Comparison of ENCODE assay signal across 20 mouse cellular contexts in genomic region chr13:93907971-93908370, GRCm38 (mm10).
A peak's percentile ranks its signal among the peaks of the same experiment; 100 is the strongest.
DNase-seq lines count a peak whose midpoint lies in the region; ATAC-seq and TF ChIP-seq lines count a peak whose summit lies in the region.
"Had no signal": no experiment of that assay in that cellular context is flagged by ENCODE, and none has a peak within 500 bp of the region (broad histone marks: within the 10 kb centered on the region; RNA-seq: fewer than 3 reads in every experiment).

No protein-coding gene starts in this region.

- no peak overlapping the region for H3K4me3 ChIP-seq in heart, embryonic 10.5 days
- no peak overlapping the region for H3K4me3 ChIP-seq in heart, embryonic 11.5 days (ENCODE audit: low read depth, low read length)
- no peak overlapping the region for H3K4me3 ChIP-seq in liver, adult 2 months (ENCODE audit: insufficient read depth, low read depth, low read length)
- H3K4me3 ChIP-seq in liver, postnatal 0 days (ENCODE audit: low read depth, low read length) = no peak overlapping the region
- H3K4me3 ChIP-seq in brown adipose tissue, adult 24 weeks (ENCODE audit: insufficient read depth, low read depth, low read length) = 0 out of 2 replicates have a peak overlapping the region, but pooled peaks have one; percentile 38
- H3K4me3 ChIP-seq: embryonic facial prominence, embryonic 13.5 days; forebrain, embryonic 10.5 days; forebrain, embryonic 12.5 days had no signal

- H3K79me2 ChIP-seq in liver, adult 2 months (ENCODE audit: control insufficient read depth, insufficient read depth, low read length) = no peaks in the 10 kb centered on the region

- H3K9me3 ChIP-seq in heart, embryonic 10.5 days = no peaks in the 10 kb centered on the region
- no peaks in the 10 kb centered on the region for H3K9me3 ChIP-seq in heart, embryonic 11.5 days (replicated peaks; ENCODE audit: control insufficient read depth, low read length)
- H3K9me3 ChIP-seq in liver, postnatal 0 days (ENCODE audit: low read length) = no peaks in the 10 kb centered on the region
- H3K9me3 ChIP-seq: embryonic facial prominence, embryonic 13.5 days; forebrain, embryonic 10.5 days; forebrain, embryonic 12.5 days had no signal

- no peaks in the 10 kb centered on the region for H3K27me3 ChIP-seq in heart, embryonic 10.5 days (ENCODE audit: insufficient read depth, poor library complexity, severe bottlenecking)
- no peaks in the 10 kb centered on the region for H3K27me3 ChIP-seq in heart, embryonic 11.5 days (ENCODE audit: control insufficient read depth, insufficient read depth, low read length)
- H3K27me3 ChIP-seq in liver, adult 2 months (ENCODE audit: control insufficient read depth, insufficient read depth, low read length) = no peaks in the 10 kb centered on the region
- H3K27me3 ChIP-seq in liver, postnatal 0 days (ENCODE audit: insufficient read depth, low read length) = no peaks in the 10 kb centered on the region
- H3K27me3 ChIP-seq: embryonic facial prominence, embryonic 13.5 days; forebrain, embryonic 12.5 days had no signal

- no peak for TF ChIP-seq CTCF in liver, adult 2 months (IDR thresholded peaks at IDR 0.05; ENCODE audit: low read depth, low read length)
- TF ChIP-seq CTCF in liver, postnatal 0 days (IDR thresholded peaks at IDR 0.05; ENCODE audit: low read depth) = no peak

- TF ChIP-seq EP300 in liver, postnatal 0 days (IDR thresholded peaks at IDR 0.05; ENCODE audit: low read depth) = no peak

- peaks cover 10% of the 10 kb centered on the region for H3K4me1 ChIP-seq in heart, embryonic 10.5 days
- peaks cover 8% of the 10 kb centered on the region; the same call in 1 of the 2 replicates for H3K4me1 ChIP-seq in heart, embryonic 11.5 days (ENCODE audit: control insufficient read depth, insufficient read depth, low read length)
- H3K4me1 ChIP-seq in liver, adult 2 months (ENCODE audit: control insufficient read depth, insufficient read depth, low read length) = peaks cover 14% of the 10 kb centered on the region
- 0 out of 2 replicates have a peak, but pooled peaks cover 2% of the 10 kb centered on the region for H3K4me1 ChIP-seq in liver, postnatal 0 days (ENCODE audit: insufficient read depth)
- peaks cover 18% of the 10 kb centered on the region for H3K4me1 ChIP-seq in brown adipose tissue, adult 24 weeks (ENCODE audit: control insufficient read depth, insufficient read depth, insufficient read length, low read length)
- H3K4me1 ChIP-seq: forebrain, embryonic 12.5 days had no signal

- no peaks in the 10 kb centered on the region for H3K36me3 ChIP-seq in heart, embryonic 10.5 days
- no peaks in the 10 kb centered on the region for H3K36me3 ChIP-seq in heart, embryonic 11.5 days (ENCODE audit: control insufficient read depth, insufficient read depth, low read length)
- H3K36me3 ChIP-seq in liver, adult 2 months (ENCODE audit: control insufficient read depth, insufficient read depth, low read length) = no peaks in the 10 kb centered on the region
- no peaks in the 10 kb centered on the region for H3K36me3 ChIP-seq in liver, postnatal 0 days (replicated peaks; ENCODE audit: insufficient read depth, low read length)
- H3K36me3 ChIP-seq: embryonic facial prominence, embryonic 13.5 days; forebrain, embryonic 10.5 days; forebrain, embryonic 12.5 days had no signal

- no peak overlapping the region for H3K4me2 ChIP-seq in heart, embryonic 11.5 days
- no peak overlapping the region for H3K4me2 ChIP-seq in liver, postnatal 0 days (ENCODE audit: low read depth, low read length)
- H3K4me2 ChIP-seq: embryonic facial prominence, embryonic 13.5 days; forebrain, embryonic 12.5 days had no signal

- H3K9ac ChIP-seq in heart, embryonic 11.5 days (ENCODE audit: low read depth, low read length) = no peak overlapping the region
- H3K9ac ChIP-seq in liver, adult 2 months (ENCODE audit: low read depth, low read length) = no peak overlapping the region
- H3K9ac ChIP-seq in liver, postnatal 0 days (replicated peaks) = no peak overlapping the region
- H3K9ac ChIP-seq: embryonic facial prominence, embryonic 13.5 days; forebrain, embryonic 12.5 days had no signal

- DNase-seq in heart, embryonic 10.5 days (ENCODE audit: low spot score) = peak; percentile 16
- DNase-seq in liver, adult 2 months (ENCODE audit: extremely low read depth, low read depth, low spot score) = peak; percentile 84
- DNase-seq in liver, postnatal 0 days = no peak
- peak; percentile 70 for DNase-seq in adipocyte (ENCODE audit: low spot score)
- DNase-seq in adrenal gland, postnatal 36 days = no peak
- no peak for DNase-seq in spleen, postnatal 4 days (ENCODE audit: low spot score in 2 of 2)
- DNase-seq: adrenal gland, adult 8-10 months; adrenal gland, postnatal 14 days; cerebellum, adult 11-12 months; cerebellum, adult 2 months; cerebellum, adult 9-10 months; cerebellum, postnatal 10 days; cerebellum, postnatal 25 days had no signal

- no peak for ATAC-seq in heart, embryonic 11.5 days (replicated peaks; ENCODE audit: insufficient number of reproducible peaks, low FRiP score, low TSS enrichment)
- ATAC-seq in liver, postnatal 0 days = no peak
- ATAC-seq: forebrain, embryonic 14.5 days; forebrain, embryonic 16.5 days had no signal

- H3K27ac ChIP-seq in heart, embryonic 10.5 days = no peak overlapping the region
- no peak overlapping the region for H3K27ac ChIP-seq in heart, embryonic 11.5 days (ENCODE audit: low read depth, low read length)
- 0 out of 2 replicates have a peak overlapping the region, but pooled peaks have one; percentile 47 for H3K27ac ChIP-seq in liver, adult 2 months (replicated peaks; ENCODE audit: insufficient read depth, low read depth, low read length)
- H3K27ac ChIP-seq in liver, postnatal 0 days (ENCODE audit: low read depth) = no peak overlapping the region
- H3K27ac ChIP-seq in brown adipose tissue, adult 24 weeks (replicated peaks; ENCODE audit: low read depth, low read length) = peak overlapping the region; percentile 99
- H3K27ac ChIP-seq: embryonic facial prominence, embryonic 13.5 days; forebrain, embryonic 10.5 days; forebrain, embryonic 12.5 days had no signal

- no peak for TF ChIP-seq POLR2A in liver, adult 2 months (IDR thresholded peaks at IDR 0.05; ENCODE audit: extremely low read depth, insufficient read depth, low read length)

- 92% methylated on average over 3 of the region's 3 CpGs for WGBS in heart, embryonic 10.5 days
- 78% methylated on average over 3 of the region's 3 CpGs for WGBS in heart, embryonic 11.5 days (ENCODE audit: insufficient replicate concordance)
- 23% methylated on average over 3 of the region's 3 CpGs for WGBS in liver, adult 2 months
- 79% methylated on average over 3 of the region's 3 CpGs for WGBS in liver, postnatal 0 days (ENCODE audit: insufficient replicate concordance)

Comparison
In these comparisons a context has a peak if more than half of its experiments do, and no peak if none do; other contexts are left out.
1. DNase-seq: peak in heart, embryonic 10.5 days (single experiment), liver, adult 2 months (single experiment) and adipocyte (single experiment); none in liver, postnatal 0 days (single experiment), adrenal gland, postnatal 36 days (0 of 2) and spleen, postnatal 4 days (0 of 2).
2. H3K27ac ChIP-seq: peak in liver, adult 2 months (single experiment) and brown adipose tissue, adult 24 weeks (single experiment); none in heart, embryonic 10.5 days (single experiment), heart, embryonic 11.5 days (single experiment) and liver, postnatal 0 days (single experiment).